Mouse (Mus musculus) B cell, adult 62 days (primary cell): ENCODE data around the gene Exoc2. TPM values are rescaled to one million over a fixed set of nuclear protein-coding genes. Genes with fewer than 3 reads are reported as not detected.

Experiments
- total RNA-seq: library from RNA; stranded (reverse); gene quantifications from 4 replicates; pipeline ENCODE4 v1.2.4, GENCODE M21; 2023

The Exoc2 gene
- total RNA-seq, result 57.1 to 62.7 TPM (median 60.3 TPM) in 4 replicates

GRCm38 (mm10) chr13:30973501-30974246, at the start of gene Exoc2, which contains the start of gene Gm5447:
Exoc2 (minus strand) TSS chr13:30974093.
Gm5447 (plus strand) TSS chr13:30974204.

DNA sequence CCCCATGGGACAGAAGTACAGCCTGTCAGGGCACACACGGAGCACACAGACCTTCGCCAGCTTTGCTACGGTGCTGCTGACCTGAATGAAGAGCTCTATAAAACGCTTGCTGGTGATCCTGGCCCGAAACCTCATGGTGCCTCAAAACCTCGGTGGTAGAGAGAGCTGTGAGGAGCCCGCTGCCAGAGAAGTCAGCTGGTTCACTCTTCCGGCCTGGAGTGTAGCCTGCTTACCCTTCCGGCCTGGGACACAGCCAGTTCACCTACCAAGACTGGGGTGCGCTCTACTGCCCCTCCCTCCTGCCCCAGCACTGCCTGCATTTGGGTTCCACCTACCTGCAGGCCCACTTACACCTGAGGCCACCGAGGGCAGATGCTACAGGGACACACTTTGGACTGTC, 26.4 kb downstream of the Exoc2 start, which contains the start of gene Hus1b:
Gene Hus1b (minus strand): TSS at position 220 of the 400 bp plus-strand sequence.

Other genes starting within 250 kb of the Exoc2 start
- gene Irf4, start 224.9 kb downstream of the Exoc2 start, total RNA-seq, result 555 to 629 TPM (median 589 TPM) in 4 replicates
- gene Hus1b, start 26.3 kb downstream of the Exoc2 start, total RNA-seq, result 1.7 to 4.9 TPM (median 2.5 TPM) in 4 replicates
- not detected in 4 replicates for gene Gm5447, start 111 bp upstream of the Exoc2 start, total RNA-seq